Mouse (Mus musculus) spleen, postnatal 0 days (tissue): ENCODE results near the gene Rnf44. TPM values are rescaled to one million over a fixed set of nuclear protein-coding genes. Genes with fewer than 3 reads are reported as not detected.

Source experiments
- polyA plus RNA-seq: library from polyadenylated mRNA; unstranded; fragments of >200 nt; fragmentation: Nextera tagmentation; extraction: Ambion mirVana; gene quantifications from 2 replicates; pipeline ENCODE4 v1.2.1, GENCODE M21; 2015

Gene Rnf44
- polyA plus RNA-seq, result 38.5 and 44.6 TPM in 2 replicates

DNA sequence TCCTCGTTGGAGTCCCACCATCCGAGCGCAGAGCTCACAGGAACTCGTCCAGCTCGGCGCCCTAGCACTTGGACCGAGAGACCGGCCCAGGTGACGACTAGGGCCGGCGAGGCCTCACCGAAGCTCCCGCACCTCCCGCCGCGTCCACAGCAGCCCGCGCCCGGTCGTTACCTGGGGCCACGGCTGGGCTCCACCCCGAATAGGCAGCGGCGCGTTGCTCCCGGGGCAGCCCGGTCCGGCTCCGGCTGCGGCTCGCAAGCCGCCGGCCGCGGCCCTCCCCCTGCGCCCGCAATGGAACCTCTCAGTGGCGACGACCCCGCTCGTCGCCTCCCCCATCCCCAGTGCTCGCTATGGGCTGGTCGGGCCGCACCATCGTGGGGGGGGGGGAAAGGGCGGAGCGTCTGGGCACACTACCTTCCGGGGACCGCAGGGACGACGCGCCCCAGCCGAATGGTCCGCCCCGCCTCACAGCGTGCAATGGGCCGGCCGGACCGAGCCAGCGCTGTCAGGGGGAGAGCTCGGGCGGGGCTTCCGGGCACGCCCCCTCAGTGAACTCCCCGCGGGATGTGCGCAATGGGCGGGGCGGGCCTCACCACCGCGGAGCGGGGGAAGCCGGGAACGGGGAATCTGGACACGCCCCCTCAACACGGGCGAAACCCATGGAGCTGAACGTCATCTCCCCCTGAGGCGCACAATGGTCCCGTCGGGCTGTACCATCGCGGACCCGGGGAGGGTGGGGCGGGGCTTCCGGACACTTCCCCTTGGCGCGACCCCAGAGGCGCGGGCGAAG is at the start of gene Rnf44:
TSS of gene Rnf44 (minus strand) at position 350 of the 790 bp plus-strand sequence.

DNA sequence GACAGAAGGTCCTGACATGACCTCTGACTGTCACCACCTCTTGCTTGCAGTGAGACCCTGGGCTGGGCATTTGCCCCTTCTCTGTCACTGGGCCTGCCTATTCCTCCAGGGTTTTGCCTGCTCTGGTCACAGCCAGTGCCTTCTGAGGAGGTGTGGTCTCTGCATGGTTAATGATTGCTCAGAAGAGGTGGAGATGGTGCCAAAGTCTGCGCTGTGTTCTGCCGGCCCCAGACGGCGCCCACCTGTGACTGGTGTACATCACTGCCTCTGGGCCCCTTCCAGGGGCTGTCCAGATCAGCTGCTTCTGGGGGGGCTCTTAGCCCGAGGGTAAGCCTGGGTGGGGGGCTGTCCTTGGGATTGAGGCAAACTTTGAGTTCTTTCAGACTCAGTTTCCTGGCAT is 7.5 kb upstream of the Rnf44 start, which contains the start of gene Cdhr2:
TSS of gene Cdhr2 (plus strand) at position 219 of the 400 bp plus-strand sequence.

Other genes starting within 250 kb of the Rnf44 start
- gene Thoc3, start 225.1 kb downstream of the Rnf44 start, polyA plus RNA-seq, result 56.9 and 60.2 TPM in 2 replicates
- 2.6 and 3.2 TPM in 2 replicates for gene Simc1, start 190.1 kb downstream of the Rnf44 start, polyA plus RNA-seq
- gene 4833439L19Rik, start 128.5 kb downstream of the Rnf44 start, polyA plus RNA-seq, result 32.0 and 35.6 TPM in 2 replicates
- gene Arl10, start 118.9 kb downstream of the Rnf44 start, polyA plus RNA-seq, result 10.8 and 11.8 TPM in 2 replicates
- 53.1 and 53.4 TPM in 2 replicates for gene Nop16, start 103.8 kb downstream of the Rnf44 start, polyA plus RNA-seq
- 131 and 137 TPM in 2 replicates for gene Higd2a, start 103.7 kb downstream of the Rnf44 start, polyA plus RNA-seq
- gene Cltb, start 82.6 kb downstream of the Rnf44 start, polyA plus RNA-seq, result 31.3 and 38.9 TPM in 2 replicates
- 26.3 and 26.5 TPM in 2 replicates for gene Faf2, start 72.1 kb downstream of the Rnf44 start, polyA plus RNA-seq
- gene Cdhr2, start 7.6 kb upstream of the Rnf44 start, polyA plus RNA-seq, result 0.02 TPM in 1 of 2 replicates, not detected in the other
- gene Gprin1, start 56.0 kb upstream of the Rnf44 start, polyA plus RNA-seq, result not detected in 2 replicates
- not detected in 2 replicates for gene Sncb, start 72.7 kb upstream of the Rnf44 start, polyA plus RNA-seq
- gene Eif4e1b, start 90.1 kb upstream of the Rnf44 start, polyA plus RNA-seq, result not detected in 2 replicates
- gene Tspan17, start 95.5 kb upstream of the Rnf44 start, polyA plus RNA-seq, result 4.9 and 6.2 TPM in 2 replicates